Mouse (Mus musculus): ENCODE data around the gene Uqcc3.
"Not testable (repeated sequence)": the region's sequence is repeated elsewhere in the genome, so short reads cannot be mapped to it uniquely, and the experiment has no call there.

DNA sequence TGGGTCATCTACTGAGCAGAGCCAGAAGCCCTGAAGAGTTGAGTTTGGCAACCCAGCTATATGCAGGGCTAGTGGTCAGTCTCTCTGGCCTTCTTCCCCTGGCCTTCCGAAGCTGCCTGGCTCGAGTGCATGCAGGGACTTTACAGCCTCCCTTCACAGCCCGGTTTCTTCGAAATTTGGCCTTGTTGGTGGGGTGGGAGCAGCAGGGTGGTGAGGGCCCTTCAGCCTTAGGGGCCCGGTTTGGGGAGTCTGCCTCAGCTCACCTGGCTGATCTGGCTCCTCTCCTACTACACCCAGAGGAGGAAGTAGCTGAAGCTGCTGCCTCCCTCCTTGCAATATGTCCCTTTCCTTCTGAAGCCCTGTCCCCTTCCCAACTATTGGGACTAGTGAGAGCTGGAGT lies 15.5 kb upstream of the Uqcc3 start:
- not testable (repeated sequence) for TF ChIP-seq CTCF (IDR thresholded peaks at IDR 0.05; ENCODE audit: extremely low read depth, insufficient read length, insufficient replicate concordance, low read depth, low read length); POLR2A (IDR thresholded peaks at IDR 0.05; ENCODE audit: low read depth, low read length)

Measured in small intestine, adult 2 months (tissue).